Mouse (Mus musculus) limb, embryonic 13.5 days (tissue): ENCODE results near the gene Eng. TPM values are rescaled to one million over a fixed set of nuclear protein-coding genes. Genes with fewer than 3 reads are reported as not detected.
A peak's percentile ranks its signal among the peaks of the same experiment; 100 is the strongest.

Experiments used
- ATAC-seq: fragments of 200-750 bp; cut with Nextera tagmentation; 2 replicates; pipeline ENCODE4 v1.8.0; 2017; ENCODE audit warnings: low read depth, moderate number of reproducible peaks, moderate TSS enrichment; ENCODE audit not compliant: low FRiP score
- H3K27ac ChIP-seq: fragments of 300-500 bp; sonication (generic); 2 replicates; pipeline ENCODE4 v1.5.1; 2015; ENCODE audit warnings: inconsistent platforms, mild to moderate bottlenecking, moderate library complexity
- H3K27me3 ChIP-seq: fragments of 300-500 bp; sonication (generic); 2 replicates; pipeline ENCODE4 v1.6.1; 2015; ENCODE audit warnings: mild to moderate bottlenecking, inconsistent platforms
- H3K36me3 ChIP-seq: fragments of 300-500 bp; sonication (generic); 2 replicates; pipeline ENCODE4 v1.6.1; 2015; ENCODE audit warnings: inconsistent platforms, mild to moderate bottlenecking, moderate library complexity
- H3K4me1 ChIP-seq: fragments of 300-500 bp; sonication (generic); 2 replicates; pipeline ENCODE4 v1.6.1; 2015; ENCODE audit warnings: inconsistent platforms
- H3K4me2 ChIP-seq: fragments of 300-500 bp; sonication (generic); replicated peaks from 2 replicates; pipeline ENCODE4 v1.6.1; 2015; ENCODE audit warnings: inconsistent platforms, mild to moderate bottlenecking, moderate library complexity
- H3K4me3 ChIP-seq: fragments of 300-500 bp; sonication (generic); 2 replicates; pipeline ENCODE4 v1.5.1; 2015; ENCODE audit warnings: moderate library complexity, mild to moderate bottlenecking, inconsistent platforms
- H3K9ac ChIP-seq: fragments of 300-500 bp; sonication (generic); 2 replicates; pipeline ENCODE4 v1.6.1; 2015; ENCODE audit warnings: mild to moderate bottlenecking, inconsistent platforms
- H3K9me3 ChIP-seq: fragments of 300-500 bp; sonication (generic); 2 replicates; pipeline ENCODE4 v1.6.1; 2016; ENCODE audit warnings: inconsistent platforms
- WGBS: fragments of 180-500 bp; shearing (Covaris S2); methylation state at CpG from one replicate; pipeline ENCODE4 v1.1.7; 2015; 5-methylcytosine and 5-hydroxymethylcytosine counted together
- polyA plus RNA-seq: library from polyadenylated mRNA; unstranded; fragments of >200 nt; fragmentation: Nextera tagmentation; extraction: Ambion mirVana; gene quantifications from 2 replicates; pipeline ENCODE4 v1.2.1, GENCODE M21; 2015

Gene Eng
- polyA plus RNA-seq, 1 experiment from 2014 or later: 45.6 TPM

DNA sequence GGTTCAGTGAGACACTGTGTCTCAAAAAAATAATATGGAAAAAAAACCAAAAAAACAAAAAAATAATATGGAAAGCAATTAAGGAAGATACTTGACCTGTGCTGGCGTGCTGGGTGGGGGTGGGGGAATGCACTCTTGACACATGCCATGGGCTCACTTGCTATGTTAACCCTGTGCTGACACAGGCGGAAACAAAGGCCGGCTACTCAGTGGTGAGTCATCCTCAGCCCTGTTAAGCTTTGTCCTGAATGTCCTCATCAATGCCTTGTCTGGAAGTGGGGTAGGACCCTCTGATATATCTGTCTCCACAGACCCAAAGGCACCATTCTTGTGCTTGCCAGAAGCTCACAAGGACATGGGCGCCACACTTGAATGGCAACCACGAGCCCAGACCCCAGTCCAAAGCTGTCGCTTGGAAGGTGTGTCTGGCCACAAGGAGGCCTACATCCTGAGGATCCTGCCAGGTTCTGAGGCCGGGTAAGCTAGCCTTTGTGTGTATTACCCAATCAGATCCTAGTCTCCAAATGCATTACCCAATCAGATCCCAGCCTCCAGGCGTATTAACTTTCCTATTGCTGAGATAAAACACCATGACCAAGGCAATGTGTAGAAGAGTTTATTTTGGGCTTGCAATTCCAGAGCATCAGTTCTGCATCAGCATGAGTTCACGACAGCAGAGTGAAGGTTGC, 25.7 kb downstream of the Eng start:
- 77% methylated on average over 9 of the region's 9 CpGs for WGBS
- H3K27me3 ChIP-seq: no peaks in the 10 kb centered on the region
- H3K4me3 ChIP-seq: no peak overlapping the region
- no peaks in the 10 kb centered on the region for H3K4me1 ChIP-seq
- H3K36me3 ChIP-seq: peaks cover 8% of the 10 kb centered on the region
- no peak overlapping the region for H3K9ac ChIP-seq
- 0 out of 2 replicates have a peak, but pooled peaks cover 3% of the 10 kb centered on the region for H3K9me3 ChIP-seq
- H3K27ac ChIP-seq: no peak overlapping the region
- H3K4me2 ChIP-seq: no peak overlapping the region
- no peak for ATAC-seq

DNA sequence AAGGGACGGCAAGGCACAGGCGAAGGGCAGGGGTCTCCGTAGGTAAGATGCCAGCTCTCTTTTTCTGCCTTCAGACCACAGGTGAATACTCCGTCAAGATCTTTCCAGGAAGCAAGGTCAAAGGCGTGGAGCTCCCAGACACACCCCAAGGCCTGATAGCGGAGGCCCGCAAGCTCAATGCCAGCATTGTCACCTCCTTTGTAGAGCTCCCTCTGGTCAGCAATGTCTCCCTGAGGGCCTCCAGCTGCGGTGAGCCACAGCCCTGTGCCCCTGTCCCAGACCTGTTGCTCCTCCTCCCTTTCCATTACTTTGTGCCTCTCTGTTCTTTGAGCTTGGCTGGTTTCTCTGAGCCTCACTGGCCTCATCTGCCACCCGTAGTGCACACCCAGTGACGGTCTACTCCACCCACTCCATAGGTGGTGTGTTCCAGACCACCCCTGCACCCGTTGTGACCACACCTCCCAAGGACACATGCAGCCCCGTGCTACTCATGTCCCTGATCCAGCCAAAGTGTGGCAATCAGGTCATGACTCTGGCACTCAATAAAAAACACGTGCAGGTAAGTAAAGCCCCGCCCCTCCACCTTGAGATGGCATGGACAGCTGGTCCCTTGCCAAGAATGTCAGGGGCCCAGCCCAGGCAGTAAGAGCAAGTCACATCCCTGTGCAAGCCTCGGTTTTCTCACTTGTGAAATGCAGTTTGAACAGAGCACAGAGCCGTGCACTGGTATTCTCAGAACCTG, 27.0 kb downstream of the Eng start:
- 74% methylated on average over 16 of the region's 16 CpGs for WGBS
- H3K4me1 ChIP-seq: no peaks in the 10 kb centered on the region
- 0 out of 2 replicates have a peak, but pooled peaks cover 3% of the 10 kb centered on the region for H3K9me3 ChIP-seq
- no peak overlapping the region for H3K27ac ChIP-seq
- peaks cover 8% of the 10 kb centered on the region for H3K36me3 ChIP-seq
- H3K27me3 ChIP-seq: no peaks in the 10 kb centered on the region
- no peak for ATAC-seq
- H3K4me3 ChIP-seq: no peak overlapping the region
- H3K4me2 ChIP-seq: no peak overlapping the region
- H3K9ac ChIP-seq: no peak overlapping the region

DNA sequence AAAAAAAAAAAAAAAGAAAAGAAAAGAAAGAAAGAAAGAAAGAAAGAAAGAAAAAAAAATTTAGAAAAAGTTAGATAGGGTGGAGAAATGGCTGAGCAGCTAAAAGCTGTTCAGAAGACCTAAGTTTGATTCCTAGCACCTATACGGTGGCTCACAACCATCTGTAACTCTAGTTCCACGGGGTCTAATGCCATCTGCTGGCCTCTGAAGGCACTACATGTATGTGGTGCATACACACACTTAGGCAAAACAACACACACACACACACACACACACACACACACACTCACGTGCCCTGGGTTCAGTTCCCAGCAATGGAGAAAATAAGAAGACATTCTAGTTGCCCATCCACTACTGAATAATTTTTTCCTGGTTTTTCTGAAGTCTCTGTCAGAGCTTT, 30.4 kb downstream of the Eng start:
- ATAC-seq: no peak
- H3K36me3 ChIP-seq: peaks cover 14% of the 10 kb centered on the region
- 0 out of 2 replicates have a peak, but pooled peaks cover 3% of the 10 kb centered on the region for H3K9me3 ChIP-seq
- no peak overlapping the region for H3K27ac ChIP-seq
- no peak overlapping the region for H3K4me3 ChIP-seq
- peaks cover 20% of the 10 kb centered on the region for H3K4me1 ChIP-seq
- no peak overlapping the region for H3K4me2 ChIP-seq
- H3K9ac ChIP-seq: no peak overlapping the region
- WGBS: 82% methylated on average over 3 of the region's 3 CpGs
- H3K27me3 ChIP-seq: no peaks in the 10 kb centered on the region

DNA sequence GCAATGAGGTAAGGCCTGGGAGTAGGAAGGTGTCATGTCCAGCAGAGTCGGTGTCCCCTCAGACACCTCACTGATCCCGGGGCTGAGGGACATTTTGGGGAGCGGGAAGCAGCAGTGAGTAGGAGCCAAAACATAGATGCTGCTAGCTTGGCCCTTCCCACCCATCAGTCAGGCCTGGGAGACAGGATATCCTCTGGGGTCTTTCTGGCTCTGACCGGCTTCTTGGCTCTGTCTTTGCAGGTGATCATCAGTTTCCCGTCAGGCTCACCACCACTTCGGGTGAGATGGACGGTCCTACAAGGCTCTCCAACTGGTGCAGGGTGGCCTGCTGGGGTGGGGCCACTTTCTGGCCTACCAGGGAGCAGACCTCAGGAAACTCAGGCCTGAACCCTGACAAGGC, 31.3 kb downstream of the Eng start:
- Histone ChIP-seq H3K27me3 (no peaks in the 10 kb centered on the region), H3K9ac (no peak overlapping the region), H3K9me3 (0 out of 2 replicates have a peak, but pooled peaks cover 3% of the 10 kb centered on the region), H3K36me3 (peaks cover 22% of the 10 kb centered on the region), H3K27ac (no peak overlapping the region), H3K4me2 (no peak overlapping the region), H3K4me1 (peaks cover 24% of the 10 kb centered on the region), H3K4me3 (no peak overlapping the region)
- ATAC-seq: no peak
- WGBS: 89% methylated on average over 7 of the region's 7 CpGs

DNA sequence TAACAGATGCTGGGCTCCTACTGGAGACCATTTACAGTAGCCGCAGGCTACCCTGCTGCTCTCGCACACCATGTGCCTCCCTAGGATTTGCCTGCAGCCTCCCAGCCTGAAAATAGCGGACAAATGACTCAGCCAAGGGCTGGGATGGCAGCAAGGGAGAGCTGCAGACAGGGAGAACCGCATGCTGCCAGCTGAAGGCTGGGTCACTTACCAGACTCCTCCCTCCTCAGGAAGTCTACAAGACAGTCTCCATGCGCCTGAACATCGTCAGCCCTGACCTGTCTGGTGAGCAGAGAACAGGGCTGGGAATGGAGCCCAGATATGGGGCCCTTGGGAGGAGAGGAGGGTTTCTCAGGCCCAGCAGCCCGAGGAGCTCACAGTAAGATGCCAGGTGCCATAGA, 33.7 kb downstream of the Eng start:
- Histone ChIP-seq H3K36me3 (peaks cover 46% of the 10 kb centered on the region), H3K4me2 (no peak overlapping the region), H3K9ac (peak overlapping the region; percentile 39; the same call in 1 of the 2 replicates), H3K4me3 (no peak overlapping the region), H3K27ac (peak overlapping the region; percentile 33), H3K4me1 (peaks cover 24% of the 10 kb centered on the region), H3K9me3 (0 out of 2 replicates have a peak, but pooled peaks cover 3% of the 10 kb centered on the region), H3K27me3 (no peaks in the 10 kb centered on the region)
- 17% methylated on average over 7 of the region's 7 CpGs for WGBS
- ATAC-seq: no peak

DNA sequence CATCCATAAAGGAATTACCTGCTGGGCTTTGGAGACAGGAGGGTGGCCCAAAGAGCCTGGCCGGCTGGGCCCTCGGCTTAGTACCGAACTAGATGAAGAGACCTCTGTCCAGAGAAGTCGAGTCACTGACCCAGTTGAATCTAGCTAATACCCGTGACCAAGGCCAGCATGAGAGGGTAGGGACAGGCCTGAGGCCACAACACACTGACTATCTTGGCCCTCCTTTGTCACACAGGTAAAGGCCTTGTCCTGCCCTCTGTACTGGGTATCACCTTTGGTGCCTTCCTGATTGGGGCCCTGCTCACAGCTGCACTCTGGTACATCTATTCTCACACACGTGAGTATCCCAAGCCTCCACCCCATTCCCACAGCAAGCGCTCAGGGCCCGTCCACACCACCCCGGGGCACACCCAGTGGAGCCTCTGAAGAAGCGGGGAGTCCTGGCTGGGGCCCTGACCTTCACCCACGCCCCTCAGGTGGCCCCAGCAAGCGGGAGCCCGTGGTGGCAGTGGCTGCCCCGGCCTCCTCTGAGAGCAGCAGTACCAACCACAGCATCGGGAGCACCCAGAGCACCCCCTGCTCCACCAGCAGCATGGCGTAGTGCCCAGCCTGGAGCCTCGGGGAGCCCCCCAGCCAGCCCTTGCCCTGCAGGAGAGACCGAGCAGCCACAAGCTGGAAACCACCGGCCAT, 34.7 kb downstream of the Eng start:
- ATAC-seq: no peak
- H3K9ac ChIP-seq: peak overlapping the region; percentile 39; the same call in 1 of the 2 replicates
- peaks cover 52% of the 10 kb centered on the region for H3K36me3 ChIP-seq
- H3K4me3 ChIP-seq: no peak overlapping the region
- H3K9me3 ChIP-seq: 0 out of 2 replicates have a peak, but pooled peaks cover 3% of the 10 kb centered on the region
- H3K27me3 ChIP-seq: no peaks in the 10 kb centered on the region
- H3K27ac ChIP-seq: peak overlapping the region; percentile 10; the same call in 1 of the 2 replicates
- H3K4me1 ChIP-seq: peaks cover 24% of the 10 kb centered on the region
- WGBS: 90% methylated on average over 19 of the region's 19 CpGs
- H3K4me2 ChIP-seq: no peak overlapping the region

DNA sequence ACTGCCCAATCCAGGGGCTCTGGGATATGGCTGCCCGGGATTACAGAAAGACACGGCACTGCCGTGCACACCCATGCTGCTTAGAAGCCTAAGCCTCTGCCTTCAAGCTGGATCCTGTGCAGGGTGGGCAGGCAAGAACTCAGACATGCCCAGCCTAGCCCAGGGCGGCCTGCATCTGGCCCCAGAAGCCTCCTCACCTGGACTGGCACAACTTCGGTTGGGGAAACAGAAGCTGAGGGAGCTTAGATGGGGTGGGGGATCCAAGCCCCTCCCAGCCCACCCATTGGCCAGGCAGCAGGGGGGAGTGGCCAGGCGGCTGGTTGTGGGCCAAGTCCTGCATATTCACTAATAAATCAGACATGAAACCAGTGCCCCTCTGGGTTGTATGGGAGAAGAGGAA, 35.4 kb downstream of the Eng start:
- Histone ChIP-seq H3K27ac (no peak overlapping the region; the same call in 1 of the 2 replicates), H3K4me1 (peaks cover 24% of the 10 kb centered on the region), H3K4me3 (no peak overlapping the region), H3K36me3 (peaks cover 59% of the 10 kb centered on the region), H3K9ac (no peak overlapping the region; the same call in 1 of the 2 replicates), H3K4me2 (peak overlapping the region; percentile 21; the same call in 1 of the 2 replicates), H3K27me3 (no peaks in the 10 kb centered on the region), H3K9me3 (0 out of 2 replicates have a peak, but pooled peaks cover 3% of the 10 kb centered on the region)
- no peak for ATAC-seq
- 56% methylated on average over 6 of the region's 6 CpGs for WGBS

DNA sequence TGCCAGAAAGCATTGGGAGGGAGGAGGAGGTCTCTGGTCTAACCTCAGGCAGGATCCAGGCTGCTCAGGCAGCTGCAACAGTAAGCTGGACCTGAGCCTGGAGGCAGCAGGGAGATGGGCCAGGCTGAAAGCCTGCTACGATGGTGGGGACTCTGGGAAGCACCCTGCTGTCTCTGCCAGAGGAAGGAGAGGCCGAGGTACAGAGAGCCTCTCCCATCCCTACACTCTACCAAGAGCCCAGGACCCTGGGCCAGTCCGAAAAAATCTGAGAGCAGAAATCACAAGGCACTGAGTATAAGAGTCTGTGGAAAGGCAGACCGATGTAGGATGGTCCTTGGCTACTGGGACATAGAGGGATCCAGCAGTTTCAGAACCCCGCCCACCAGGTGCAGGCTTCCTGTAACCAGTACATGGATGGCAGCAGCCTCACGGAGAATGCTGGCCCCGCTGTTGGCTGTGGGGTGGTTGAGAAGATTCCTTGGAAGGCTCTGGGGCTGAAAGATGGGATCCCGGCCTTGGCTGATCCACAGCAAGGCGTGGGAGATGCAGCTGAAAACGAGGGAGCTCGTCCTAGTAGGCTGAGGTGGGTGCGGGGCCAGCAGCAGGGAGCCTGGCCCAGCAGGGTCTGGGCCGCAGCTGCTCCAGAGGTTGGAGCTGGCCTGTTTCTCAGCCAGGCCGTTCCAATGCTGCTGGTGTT, 36.5 kb downstream of the Eng start:
- Histone ChIP-seq H3K4me3 (no peak overlapping the region), H3K4me1 (peaks cover 24% of the 10 kb centered on the region), H3K9ac (no peak overlapping the region), H3K36me3 (peaks cover 70% of the 10 kb centered on the region), H3K4me2 (no peak overlapping the region), H3K27ac (no peak overlapping the region; the same call in 1 of the 2 replicates), H3K9me3 (no peaks in the 10 kb centered on the region), H3K27me3 (no peaks in the 10 kb centered on the region)
- whole genome bisulfite sequencing: 83% methylated on average over 14 of the region's 14 CpGs
- ATAC-seq: no peak

DNA sequence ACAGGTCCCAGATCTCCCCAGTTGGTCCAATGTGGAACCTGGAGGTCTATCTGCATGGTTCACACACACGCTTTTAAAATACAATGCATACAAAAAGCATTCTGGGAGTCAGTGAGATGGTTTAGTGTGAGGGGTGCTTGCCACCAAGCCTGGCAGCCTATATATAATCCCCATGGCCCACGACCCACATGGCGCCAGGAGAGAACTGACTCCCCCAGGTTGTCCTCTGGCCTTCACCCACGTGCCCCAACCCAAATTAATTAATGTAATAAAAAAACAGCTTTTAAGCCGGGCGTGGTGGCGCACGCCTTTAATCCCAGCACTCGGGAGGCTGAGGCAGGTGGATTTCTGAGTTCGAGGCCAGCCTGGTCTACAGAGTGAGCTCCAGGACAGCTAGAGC, 37.3 kb downstream of the Eng start:
- H3K27me3 ChIP-seq: no peaks in the 10 kb centered on the region
- no peak overlapping the region for H3K4me2 ChIP-seq
- H3K9me3 ChIP-seq: no peaks in the 10 kb centered on the region
- WGBS: 92% methylated on average over 10 of the region's 10 CpGs
- H3K4me3 ChIP-seq: no peak overlapping the region
- H3K36me3 ChIP-seq: peaks cover 77% of the 10 kb centered on the region
- peaks cover 28% of the 10 kb centered on the region for H3K4me1 ChIP-seq
- no peak overlapping the region for H3K27ac ChIP-seq
- no peak overlapping the region for H3K9ac ChIP-seq
- no peak for ATAC-seq

DNA sequence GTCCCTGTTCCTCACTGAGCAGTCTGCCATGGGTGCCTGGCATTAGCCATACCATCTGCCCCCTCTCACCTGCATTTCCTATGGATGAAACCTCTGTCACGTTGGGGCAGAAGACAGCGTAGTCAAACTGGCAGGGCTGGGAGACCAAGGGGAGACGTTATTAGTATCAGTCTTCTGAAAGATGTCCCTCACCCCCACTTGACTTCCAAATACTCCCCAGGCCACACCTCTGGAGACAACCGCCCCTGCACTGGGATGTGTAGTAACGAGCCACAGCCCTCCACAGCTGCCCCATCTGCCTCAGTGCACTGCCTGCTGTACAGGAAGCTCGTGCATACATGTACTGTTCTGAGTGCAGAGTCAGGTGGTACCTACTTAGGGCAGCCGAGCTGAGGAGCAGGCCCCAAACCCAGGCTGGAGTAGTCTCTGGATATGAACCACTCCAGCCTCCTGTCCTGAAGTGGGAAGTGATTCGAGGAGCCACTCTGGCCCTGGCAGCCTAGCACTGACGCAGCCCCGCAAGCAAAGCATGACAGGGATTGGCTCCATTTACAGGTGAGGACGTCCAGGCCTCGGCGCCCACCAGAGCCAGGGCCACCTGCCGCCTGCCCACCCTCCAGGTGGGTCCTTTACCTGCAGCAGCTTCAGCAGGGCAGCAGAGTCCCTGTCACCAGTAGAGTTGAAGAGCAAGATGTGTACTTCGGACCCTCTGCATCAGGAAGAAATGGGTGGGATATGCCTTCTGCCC, 38.5 kb downstream of the Eng start:
- Histone ChIP-seq H3K4me1 (peaks cover 27% of the 10 kb centered on the region), H3K4me2 (no peak overlapping the region), H3K4me3 (no peak overlapping the region), H3K9me3 (no peaks in the 10 kb centered on the region), H3K9ac (no peak overlapping the region), H3K36me3 (peaks cover 74% of the 10 kb centered on the region), H3K27ac (no peak overlapping the region), H3K27me3 (no peaks in the 10 kb centered on the region)
- 85% methylated on average over 15 of the region's 15 CpGs for WGBS
- no peak for ATAC-seq

DNA sequence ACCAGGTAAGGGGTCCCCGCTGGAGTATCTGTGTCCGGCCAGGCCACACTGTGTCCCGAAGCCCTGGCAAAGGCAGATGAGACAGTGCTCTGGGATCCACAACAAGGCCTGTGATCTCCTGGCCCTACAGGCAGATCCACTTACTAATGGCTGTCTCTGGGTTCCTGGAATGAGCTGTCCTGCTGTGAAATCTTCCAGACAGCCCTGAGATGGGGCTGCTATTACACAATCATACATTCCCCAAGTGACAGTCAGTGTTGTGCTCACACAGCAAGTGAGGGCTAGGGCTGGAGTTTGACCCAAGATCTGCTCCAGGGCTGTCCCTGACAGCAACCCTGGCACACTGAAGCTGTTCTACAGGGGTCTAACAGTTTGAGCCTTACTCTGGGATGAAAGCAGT, 39.4 kb downstream of the Eng start:
- Histone ChIP-seq H3K4me1 (peaks cover 17% of the 10 kb centered on the region), H3K9ac (no peak overlapping the region), H3K36me3 (peaks cover 74% of the 10 kb centered on the region), H3K27ac (no peak overlapping the region), H3K9me3 (no peaks in the 10 kb centered on the region), H3K27me3 (no peaks in the 10 kb centered on the region), H3K4me3 (no peak overlapping the region), H3K4me2 (no peak overlapping the region)
- no peak for ATAC-seq
- 90% methylated on average over 3 of the region's 3 CpGs for WGBS
